Comparison of ENCODE assay signal across 8 mouse cellular contexts in genomic region chr7:45361243-45361804, GRCm38 (mm10). TPM values are rescaled to one million over a fixed set of nuclear protein-coding genes. Genes with fewer than 3 reads are reported as not detected.
DNase-seq lines count a peak whose midpoint lies in the region; ATAC-seq lines count a peak whose summit lies in the region.

No protein-coding gene starts in this region.

- no peaks in the 10 kb centered on the region for H3K36me3 ChIP-seq in heart, embryonic 11.5 days (ENCODE audit: control insufficient read depth, insufficient read depth, low read length)
- no peaks in the 10 kb centered on the region for H3K36me3 ChIP-seq in kidney, embryonic 15.5 days

- H3K4me3 ChIP-seq in heart, embryonic 11.5 days (ENCODE audit: low read depth, low read length), result peak overlapping the region; percentile 37
- peak overlapping the region; percentile 43 for H3K4me3 ChIP-seq in kidney, embryonic 15.5 days (replicated peaks)

- H3K4me1 ChIP-seq in heart, embryonic 11.5 days (ENCODE audit: control insufficient read depth, insufficient read depth, low read length), result peaks cover 8% of the 10 kb centered on the region
- H3K4me1 ChIP-seq in kidney, embryonic 15.5 days, result peaks cover 27% of the 10 kb centered on the region

- peak; percentile 68 for ATAC-seq in heart, embryonic 11.5 days (replicated peaks; ENCODE audit: insufficient number of reproducible peaks, low FRiP score, low TSS enrichment)
- ATAC-seq in kidney, embryonic 15.5 days (replicated peaks; ENCODE audit: low FRiP score), result peak; percentile 85

- peak overlapping the region; percentile 69 for H3K4me2 ChIP-seq in heart, embryonic 11.5 days
- peak overlapping the region; percentile 63 for H3K4me2 ChIP-seq in kidney, embryonic 15.5 days

- no peaks in the 10 kb centered on the region for H3K9me3 ChIP-seq in heart, embryonic 11.5 days (replicated peaks; ENCODE audit: control insufficient read depth, low read length)
- no peaks in the 10 kb centered on the region for H3K9me3 ChIP-seq in kidney, embryonic 15.5 days (replicated peaks)

- H3K27ac ChIP-seq in heart, embryonic 11.5 days (ENCODE audit: low read depth, low read length), result no peak overlapping the region
- H3K27ac ChIP-seq in kidney, embryonic 15.5 days, result no peak overlapping the region

- 2% methylated on average over 43 of the region's 43 CpGs for WGBS in heart, embryonic 11.5 days (ENCODE audit: insufficient replicate concordance)
- under 1% methylated on average over 43 of the region's 43 CpGs for WGBS in kidney, embryonic 15.5 days

- no peak overlapping the region for H3K9ac ChIP-seq in heart, embryonic 11.5 days (ENCODE audit: low read depth, low read length)
- peak overlapping the region; percentile 31 for H3K9ac ChIP-seq in kidney, embryonic 15.5 days

- H3K27me3 ChIP-seq in heart, embryonic 11.5 days (ENCODE audit: control insufficient read depth, insufficient read depth, low read length), result peaks cover 69% of the 10 kb centered on the region
- H3K27me3 ChIP-seq in kidney, embryonic 15.5 days, result peaks cover 70% of the 10 kb centered on the region

- DNase-seq in adrenal gland, adult (ENCODE audit: inconsistent age in 2 of 2, low spot score in 1 of 2), result peak; percentile 88 to 91
- no peak for DNase-seq in adrenal gland, adult 8-10 months
- DNase-seq in embryo, embryonic 11.5 days (ENCODE audit: low read depth, low spot score), result peak; percentile 71
- DNase-seq in liver, result peak; percentile 85
- peak; percentile 50 to 63 for DNase-seq in monocyte, adult 2 months (ENCODE audit: low read depth in 1 of 2, low spot score in 2 of 2)
- peak; percentile 56 to 67 for DNase-seq in spleen, postnatal 14 days (ENCODE audit: low spot score in 2 of 2)

RNA-seq across cellular contexts. Expression of gene Ppfia3, which starts 5.5 kb away (rescaled TPM):
- total RNA-seq in adrenal gland, adult 8-10 months (2022), result 1 to 10 TPM; 2.8 to 7.2 (median 4.7) TPM
- polyA plus RNA-seq in heart, embryonic 11.5 days (2014; fragmentation: Nextera tagmentation; extraction: Ambion mirVana), result 2.0 and 3.7 TPM in 2 replicates
- polyA plus RNA-seq in kidney, embryonic 15.5 days (2015; fragmentation: Nextera tagmentation; extraction: Ambion mirVana), result 6.7 and 7.5 TPM in 2 replicates

RNA-seq across cellular contexts. Expression of gene Lin7b, which starts 9.1 kb away (rescaled TPM):
- 10 to 100 TPM in 2 of 4 experiments, 1 to 10 TPM in 2; 1.8 to 14.1 (median 7.6) TPM for total RNA-seq in adrenal gland, adult 8-10 months (2022)
- polyA plus RNA-seq in heart, embryonic 11.5 days (2014; fragmentation: Nextera tagmentation; extraction: Ambion mirVana), result 1.6 and 1.7 TPM in 2 replicates
- 0.41 and 0.96 TPM in 2 replicates for polyA plus RNA-seq in kidney, embryonic 15.5 days (2015; fragmentation: Nextera tagmentation; extraction: Ambion mirVana)

RNA-seq across cellular contexts. Expression of gene Hrc, which starts 26.2 kb away (rescaled TPM):
- total RNA-seq in adrenal gland, adult 8-10 months (2022), result under 1 TPM; 0.09 to 0.31 (median 0.26) TPM
- polyA plus RNA-seq in heart, embryonic 11.5 days (2014; fragmentation: Nextera tagmentation; extraction: Ambion mirVana), result 24.3 and 30.1 TPM in 2 replicates
- 2.1 and 2.5 TPM in 2 replicates for polyA plus RNA-seq in kidney, embryonic 15.5 days (2015; fragmentation: Nextera tagmentation; extraction: Ambion mirVana)

RNA-seq across cellular contexts. Expression of gene Trpm4, which starts 27.7 kb away (rescaled TPM):
- total RNA-seq in adrenal gland, adult 8-10 months (2022), result 10 to 100 TPM in 2 of 4 experiments, 1 to 10 TPM in 2; 5.8 to 19.1 (median 10.4) TPM
- polyA plus RNA-seq in heart, embryonic 11.5 days (2014; fragmentation: Nextera tagmentation; extraction: Ambion mirVana), result 7.0 and 9.8 TPM in 2 replicates
- 17.4 and 19.0 TPM in 2 replicates for polyA plus RNA-seq in kidney, embryonic 15.5 days (2015; fragmentation: Nextera tagmentation; extraction: Ambion mirVana)

RNA-seq across cellular contexts. Expression of gene Snrnp70, which starts 34.2 kb away (rescaled TPM):
- 100 to 1,000 TPM; 232 to 563 (median 376) TPM for total RNA-seq in adrenal gland, adult 8-10 months (2022)
- polyA plus RNA-seq in heart, embryonic 11.5 days (2014; fragmentation: Nextera tagmentation; extraction: Ambion mirVana), result 51.6 and 72.0 TPM in 2 replicates
- polyA plus RNA-seq in kidney, embryonic 15.5 days (2015; fragmentation: Nextera tagmentation; extraction: Ambion mirVana), result 225 and 242 TPM in 2 replicates
